Mouse (Mus musculus) liver, adult 2 months (tissue): Measurements from ENCODE around the gene Zmiz1. TPM values are rescaled to one million over a fixed set of nuclear protein-coding genes. Genes with fewer than 3 reads are reported as not detected.

ENCODE experiments used
- DNase-seq: peaks from one replicate; pipeline ENCODE4 v3.0.0-alpha.2; 2011; ENCODE audit warnings: low read depth, low spot score; ENCODE audit errors: extremely low read depth
- H3K27ac ChIP-seq: fragments of 200-500 bp; replicated peaks from 2 replicates; pipeline ENCODE4 v1.5.1; 2012; ENCODE audit warnings: low read depth, mild to moderate bottlenecking, control low read depth, inconsistent platforms, low read length; ENCODE audit not compliant: insufficient read depth
- H3K27me3 ChIP-seq: fragments of 200-500 bp; 2 replicates; pipeline ENCODE4 v1.6.1; 2012; ENCODE audit warnings: mild to moderate bottlenecking, moderate library complexity, low read length, inconsistent platforms; ENCODE audit not compliant: control insufficient read depth, insufficient read depth
- H3K36me3 ChIP-seq: fragments of 200-500 bp; 2 replicates; pipeline ENCODE4 v1.6.1; 2012; ENCODE audit warnings: low read length, inconsistent platforms; ENCODE audit not compliant: control insufficient read depth, insufficient read depth
- H3K4me1 ChIP-seq: fragments of 200-500 bp; 2 replicates; pipeline ENCODE4 v1.6.1; 2011; ENCODE audit warnings: low read length; ENCODE audit not compliant: control insufficient read depth, insufficient read depth
- H3K4me3 ChIP-seq: fragments of 200-500 bp; 2 replicates; pipeline ENCODE4 v1.5.1; 2011; ENCODE audit warnings: low read depth, mild to moderate bottlenecking, control low read depth, low read length, moderate library complexity; ENCODE audit not compliant: insufficient read depth
- H3K79me2 ChIP-seq: fragments of 200-500 bp; 2 replicates; pipeline ENCODE4 v1.6.1; 2012; ENCODE audit warnings: inconsistent platforms, mild to moderate bottlenecking, low read length, moderate library complexity; ENCODE audit not compliant: control insufficient read depth, insufficient read depth
- H3K9ac ChIP-seq: fragments of 200-500 bp; 2 replicates; pipeline ENCODE4 v1.6.1; 2012; ENCODE audit warnings: low read depth, mild to moderate bottlenecking, control low read depth, inconsistent platforms, low read length
- CTCF ChIP-seq: fragments of 200-500 bp; IDR thresholded peaks from 2 replicates; pipeline ENCODE4 v1.5.1; 2011; ENCODE audit warnings: low read depth, low read length, control low read depth
- POLR2A ChIP-seq: fragments of 200-500 bp; IDR thresholded peaks from 2 replicates; pipeline ENCODE4 v1.6.1; 2011; ENCODE audit warnings: low read length, control low read depth; ENCODE audit not compliant: insufficient read depth; ENCODE audit errors: extremely low read depth
- WGBS: fragments of 180-500 bp; shearing (Covaris S2); methylation state at CpG from one replicate; pipeline ENCODE4 v1.1.7; 2018; 5-methylcytosine and 5-hydroxymethylcytosine counted together
- polyA plus RNA-seq: library from polyadenylated mRNA; depleted of rRNA; stranded (reverse); fragments of >200 nt; gene quantifications from 2 replicates; pipeline ENCODE4 v1.2.3, GENCODE M21; 2012
- total RNA-seq: library from RNA; depleted of rRNA; stranded (reverse); fragments of >200 nt; gene quantifications from 2 replicates; pipeline ENCODE4 v1.2.3, GENCODE M21; 2014

Zmiz1 gene
- total and polyA plus RNA-seq, 2 experiments = 5.3 to 10.2 TPM

- Histone ChIP-seq H3K27ac (no peak overlapping the region), H3K27me3 (no peaks in the 10 kb centered on the region), H3K4me1 (peaks cover 16% of the 10 kb centered on the region), H3K36me3 (peaks cover 3% of the 10 kb centered on the region; the same call in 1 of the 2 replicates), H3K4me3 (no peak overlapping the region), H3K79me2 (0 out of 2 replicates have a peak, but pooled peaks cover 6% of the 10 kb centered on the region), H3K9ac (peak overlapping the region; percentile 81)
- WGBS = 54% methylated on average over 6 of the region's 6 CpGs
- DNase-seq = no peak
- TF ChIP-seq CTCF (no peak), POLR2A (no peak)
Measured at GRCm38 (mm10) chr14:25695059-25695458, 236.1 kb downstream of the Zmiz1 start.

DNA sequence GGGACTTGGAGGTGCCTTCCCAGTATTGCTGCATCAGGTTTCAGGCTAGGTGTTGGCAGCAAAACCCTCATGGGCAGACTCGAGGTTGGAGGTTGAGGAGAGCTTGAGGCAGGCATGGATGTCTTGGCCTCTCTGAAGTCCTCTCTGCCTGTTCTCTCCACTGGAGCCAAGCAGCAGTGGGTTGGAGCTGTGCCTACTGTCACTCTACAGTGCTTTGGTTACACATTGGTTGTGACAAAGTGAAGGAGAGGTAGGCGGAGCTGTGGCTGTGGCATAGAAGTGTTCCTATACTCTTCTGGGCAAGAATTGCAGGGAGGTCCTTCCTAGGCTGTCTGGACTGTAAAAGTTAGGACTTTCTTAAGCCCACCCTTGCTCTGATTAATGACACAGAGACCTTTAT lies 237.4 kb downstream of the Zmiz1 start:
- 79% methylated on average over 2 of the region's 2 CpGs for WGBS

DNA sequence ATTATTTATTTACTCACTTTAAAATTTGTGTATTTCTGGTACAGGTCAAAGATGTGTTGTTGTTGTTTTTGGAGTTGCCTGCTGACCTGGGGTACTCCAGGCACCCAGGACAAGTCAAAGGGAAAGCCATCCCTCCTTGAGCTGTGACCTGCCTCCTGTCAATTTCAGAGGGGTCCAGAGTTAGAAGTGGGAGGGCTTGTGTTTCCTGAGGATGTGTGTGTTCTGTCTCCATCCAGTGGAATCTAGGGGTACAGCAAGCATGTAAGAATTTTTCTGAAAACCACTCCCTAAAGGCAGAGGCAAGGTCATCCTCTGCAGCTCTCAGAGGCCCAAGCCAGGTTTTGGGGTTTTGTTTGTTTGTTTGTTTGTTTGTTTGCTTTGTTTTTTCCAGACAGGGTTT lies 243.0 kb downstream of the Zmiz1 start:
- no peak for DNase-seq
- Histone ChIP-seq H3K4me1 (no peaks in the 10 kb centered on the region), H3K36me3 (peaks cover 3% of the 10 kb centered on the region; the same call in 1 of the 2 replicates), H3K27ac (no peak overlapping the region), H3K27me3 (no peaks in the 10 kb centered on the region), H3K4me3 (no peak overlapping the region), H3K9ac (no peak overlapping the region), H3K79me2 (no peaks in the 10 kb centered on the region)
- TF ChIP-seq POLR2A = no peak
- TF ChIP-seq CTCF = peak; percentile 45

More for the DNA sequence above, 237.4 kb downstream of the Zmiz1 start:
- H3K27me3 ChIP-seq = no peaks in the 10 kb centered on the region
- H3K36me3 ChIP-seq = peaks cover 3% of the 10 kb centered on the region; the same call in 1 of the 2 replicates
- H3K4me1 ChIP-seq = peaks cover 16% of the 10 kb centered on the region
- H3K4me3 ChIP-seq = no peak overlapping the region
- TF ChIP-seq POLR2A = no peak
- TF ChIP-seq CTCF = no peak
- no peak overlapping the region for H3K9ac ChIP-seq
- H3K27ac ChIP-seq = no peak overlapping the region
- DNase-seq = no peak
- 0 out of 2 replicates have a peak, but pooled peaks cover 6% of the 10 kb centered on the region for H3K79me2 ChIP-seq

DNA sequence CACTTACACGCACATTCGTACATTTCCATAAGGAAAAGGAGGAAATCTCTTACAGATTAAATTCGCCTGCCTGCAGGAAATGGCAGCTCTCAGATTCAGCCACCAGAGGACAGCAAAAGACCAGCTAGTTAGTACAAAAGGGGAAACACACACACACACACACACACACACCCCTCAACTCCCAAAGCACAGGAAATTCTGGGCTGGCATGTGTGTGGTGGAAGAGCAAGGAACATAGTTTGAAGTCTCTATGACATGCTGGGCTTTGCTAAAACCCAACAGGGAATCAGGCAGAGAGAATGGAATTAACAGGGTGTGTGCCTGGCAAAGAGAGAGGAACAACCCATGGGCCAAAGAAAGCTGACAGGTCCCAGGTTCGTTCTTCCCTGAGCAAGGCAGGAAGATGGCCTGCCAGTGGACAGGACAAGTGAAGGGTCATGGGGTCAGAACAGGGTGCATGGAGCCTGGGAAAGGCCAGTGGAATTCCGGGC lies 248.8 kb downstream of the Zmiz1 start:
- peak; percentile 59 for DNase-seq
- Histone ChIP-seq H3K27ac (peak overlapping the region; percentile 7; the same call in 1 of the 2 replicates), H3K27me3 (no peaks in the 10 kb centered on the region), H3K36me3 (no peaks in the 10 kb centered on the region), H3K79me2 (no peaks in the 10 kb centered on the region), H3K9ac (no peak overlapping the region), H3K4me1 (peaks cover 18% of the 10 kb centered on the region), H3K4me3 (no peak overlapping the region)
- TF ChIP-seq CTCF (peak; percentile 58; the same call in 1 of the 2 replicates), POLR2A (no peak)
- WGBS = 45% methylated on average over 5 of the region's 5 CpGs

DNA sequence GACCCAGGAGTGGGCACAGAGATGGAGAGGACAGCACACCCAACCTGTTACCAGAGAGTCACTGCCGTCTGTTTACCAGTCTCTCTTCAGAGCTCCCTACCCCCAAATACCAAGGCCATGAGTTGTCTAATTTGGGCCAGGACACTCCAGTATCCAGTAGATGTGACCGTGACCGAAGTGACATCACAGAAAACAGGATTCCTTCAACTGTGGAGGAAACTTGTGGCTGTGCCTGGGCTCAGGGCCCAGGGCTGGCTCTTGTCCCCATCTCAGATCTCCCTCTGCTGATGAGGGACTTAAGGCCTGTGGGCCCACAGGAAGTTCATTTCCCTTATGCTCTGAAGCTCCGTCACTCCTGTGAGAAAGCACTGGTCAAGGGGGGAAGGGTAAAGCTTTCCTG lies 249.5 kb downstream of the Zmiz1 start:
- no peak overlapping the region for H3K4me3 ChIP-seq
- H3K27me3 ChIP-seq = no peaks in the 10 kb centered on the region
- no peak overlapping the region; the same call in 1 of the 2 replicates for H3K27ac ChIP-seq
- H3K36me3 ChIP-seq = no peaks in the 10 kb centered on the region
- no peak for TF ChIP-seq CTCF
- TF ChIP-seq POLR2A = no peak
- DNase-seq = peak; percentile 51
- WGBS = 34% methylated on average over 4 of the region's 4 CpGs
- H3K9ac ChIP-seq = no peak overlapping the region
- H3K79me2 ChIP-seq = no peaks in the 10 kb centered on the region
- H3K4me1 ChIP-seq = peaks cover 18% of the 10 kb centered on the region

DNA sequence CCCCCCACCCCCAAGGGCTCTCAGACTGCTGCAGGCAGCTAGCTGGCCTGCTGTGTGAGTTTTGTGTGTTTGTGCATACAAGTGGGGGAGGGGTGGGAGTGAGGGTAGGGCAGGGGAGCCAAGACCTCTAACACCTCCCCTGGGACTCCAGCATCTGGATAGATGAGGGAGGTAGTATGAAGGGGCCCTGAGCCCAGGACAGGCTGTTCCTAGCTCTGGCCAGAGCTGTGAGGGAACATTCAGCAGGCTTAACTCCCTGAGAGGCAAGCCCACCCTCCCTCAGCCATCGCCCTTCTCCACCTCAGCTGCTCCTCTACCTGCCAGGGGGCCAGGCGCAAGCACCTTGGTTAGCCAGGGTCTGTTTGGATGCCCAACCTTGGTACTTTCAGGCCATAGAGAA lies 249.9 kb downstream of the Zmiz1 start:
- no peak for DNase-seq
- 95% methylated on average over 2 of the region's 2 CpGs for WGBS
- no peak overlapping the region; the same call in 1 of the 2 replicates for H3K27ac ChIP-seq

More for the DNA sequence above, 249.9 kb downstream of the Zmiz1 start:
- Histone ChIP-seq H3K9ac (no peak overlapping the region), H3K4me3 (no peak overlapping the region), H3K36me3 (no peaks in the 10 kb centered on the region; the same call in 1 of the 2 replicates), H3K4me1 (peaks cover 18% of the 10 kb centered on the region), H3K27me3 (no peaks in the 10 kb centered on the region), H3K79me2 (no peaks in the 10 kb centered on the region)
- no peak for TF ChIP-seq CTCF
- no peak for TF ChIP-seq POLR2A
